In the genomic region with DNA sequence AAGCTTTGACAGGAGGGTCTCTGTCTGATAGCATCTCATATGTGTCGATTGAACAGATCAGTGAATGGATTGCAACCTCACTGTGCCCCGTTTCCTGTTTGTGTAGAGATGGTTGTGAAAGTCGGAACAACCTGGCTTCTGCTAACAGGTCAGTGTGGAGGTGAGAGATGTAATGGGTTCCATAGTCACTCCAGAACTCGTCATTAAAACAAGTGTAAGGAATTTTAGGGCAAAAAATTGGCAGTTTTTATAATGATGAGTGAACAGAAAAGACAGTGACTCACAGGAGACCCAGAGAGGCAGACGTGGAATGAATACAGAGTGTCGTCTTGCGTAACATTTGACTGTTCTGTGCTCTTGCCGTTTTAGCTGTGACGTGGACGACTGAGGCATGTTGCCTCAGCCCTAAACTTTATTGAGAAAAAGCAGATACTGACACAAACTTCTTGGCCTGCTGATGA, we compare ENCODE assay signal across 8 mouse cellular contexts. TPM values are rescaled to one million over a fixed set of nuclear protein-coding genes. Genes with fewer than 3 reads are reported as not detected.
DNase-seq lines count a peak whose midpoint lies in the region; ATAC-seq and TF ChIP-seq lines count a peak whose summit lies in the region.

No protein-coding gene starts in this region.

- no peaks in the 10 kb centered on the region for H3K27me3 ChIP-seq in limb, embryonic 12.5 days
- H3K27me3 ChIP-seq in limb, embryonic 10.5 days (ENCODE audit: low read depth, poor library complexity, severe bottlenecking): no peaks in the 10 kb centered on the region
- no peaks in the 10 kb centered on the region for H3K27me3 ChIP-seq in forebrain, embryonic 13.5 days
- no peaks in the 10 kb centered on the region for H3K27me3 ChIP-seq in limb, embryonic 14.5 days (ENCODE audit: control insufficient read depth, insufficient read depth, low read length)
- H3K27me3 ChIP-seq in midbrain, postnatal 0 days (ENCODE audit: insufficient read depth, low read length): no peaks in the 10 kb centered on the region

- H3K36me3 ChIP-seq in limb, embryonic 12.5 days: no peaks in the 10 kb centered on the region
- H3K36me3 ChIP-seq in limb, embryonic 10.5 days: no peaks in the 10 kb centered on the region
- no peaks in the 10 kb centered on the region for H3K36me3 ChIP-seq in forebrain, embryonic 13.5 days (ENCODE audit: poor library complexity, severe bottlenecking)
- no peaks in the 10 kb centered on the region for H3K36me3 ChIP-seq in limb, embryonic 14.5 days (ENCODE audit: control insufficient read depth, insufficient read depth, low read length)
- no peaks in the 10 kb centered on the region for H3K36me3 ChIP-seq in midbrain, postnatal 0 days (ENCODE audit: insufficient read depth, low read length)

- DNase-seq in limb, embryonic 10.5 days (ENCODE audit: low spot score): no peak
- DNase-seq in adrenal gland, postnatal 10 days: peak; percentile 37
- no peak for DNase-seq in limb, embryonic 14.5 days (ENCODE audit: low spot score)
- no peak for DNase-seq in midbrain, postnatal 0 days (ENCODE audit: low spot score)
- no peak for DNase-seq in ovary, postnatal 36 days (ENCODE audit: low spot score)
- DNase-seq in retina, embryonic 14.5 days (ENCODE audit: low spot score): no peak

- no peaks in the 10 kb centered on the region for H3K9me3 ChIP-seq in limb, embryonic 12.5 days
- H3K9me3 ChIP-seq in limb, embryonic 10.5 days (replicated peaks): no peaks in the 10 kb centered on the region
- H3K9me3 ChIP-seq in forebrain, embryonic 13.5 days (replicated peaks): no peaks in the 10 kb centered on the region
- no peaks in the 10 kb centered on the region for H3K9me3 ChIP-seq in limb, embryonic 14.5 days (ENCODE audit: control insufficient read depth, low read length)
- H3K9me3 ChIP-seq in midbrain, postnatal 0 days (ENCODE audit: low read length): no peaks in the 10 kb centered on the region

- H3K27ac ChIP-seq in limb, embryonic 12.5 days: no peak overlapping the region
- H3K27ac ChIP-seq in limb, embryonic 10.5 days: no peak overlapping the region
- H3K27ac ChIP-seq in forebrain, embryonic 13.5 days: no peak overlapping the region
- H3K27ac ChIP-seq in limb, embryonic 14.5 days (replicated peaks; ENCODE audit: low read depth, low read length): no peak overlapping the region
- no peak overlapping the region for H3K27ac ChIP-seq in midbrain, postnatal 0 days (ENCODE audit: low read depth, low read length)

- H3K4me1 ChIP-seq in limb, embryonic 12.5 days (replicated peaks): peaks cover 8% of the 10 kb centered on the region
- H3K4me1 ChIP-seq in limb, embryonic 10.5 days: peaks cover 6% of the 10 kb centered on the region
- H3K4me1 ChIP-seq in forebrain, embryonic 13.5 days: peaks cover 33% of the 10 kb centered on the region
- no peaks in the 10 kb centered on the region for H3K4me1 ChIP-seq in limb, embryonic 14.5 days (ENCODE audit: control insufficient read depth, insufficient read depth, low read length)
- peaks cover 11% of the 10 kb centered on the region; the same call in 1 of the 2 replicates for H3K4me1 ChIP-seq in midbrain, postnatal 0 days (ENCODE audit: insufficient read depth, low read length)

- no peak for TF ChIP-seq CTCF in midbrain, postnatal 0 days (IDR thresholded peaks at IDR 0.05)

- peak overlapping the region; percentile 65; the same call in 1 of the 2 replicates for H3K4me2 ChIP-seq in limb, embryonic 12.5 days
- peak overlapping the region; percentile 59 for H3K4me2 ChIP-seq in forebrain, embryonic 13.5 days
- H3K4me2 ChIP-seq in limb, embryonic 14.5 days (replicated peaks; ENCODE audit: low read depth, low read length, severe bottlenecking): peak overlapping the region; percentile 76; the same call in 1 of the 2 replicates
- peak overlapping the region; percentile 55 for H3K4me2 ChIP-seq in midbrain, postnatal 0 days (ENCODE audit: low read depth, low read length, poor library complexity, severe bottlenecking)

- WGBS in limb, embryonic 12.5 days: 65% methylated on average over 10 of the region's 10 CpGs
- WGBS in limb, embryonic 10.5 days: 77% methylated on average over 10 of the region's 10 CpGs
- 76% methylated on average over 10 of the region's 10 CpGs for WGBS in forebrain, embryonic 13.5 days
- WGBS in limb, embryonic 14.5 days: 58% methylated on average over 10 of the region's 10 CpGs
- 54% methylated on average over 10 of the region's 10 CpGs for WGBS in midbrain, postnatal 0 days

- no peak for TF ChIP-seq POLR2A in limb, embryonic 14.5 days (IDR thresholded peaks at IDR 0.05; ENCODE audit: borderline replicate concordance, extremely low read depth, insufficient read depth, insufficient read length)

- H3K4me3 ChIP-seq in limb, embryonic 12.5 days (replicated peaks): no peak overlapping the region
- H3K4me3 ChIP-seq in limb, embryonic 10.5 days: no peak overlapping the region
- H3K4me3 ChIP-seq in forebrain, embryonic 13.5 days: peak overlapping the region; percentile 85
- H3K4me3 ChIP-seq in limb, embryonic 14.5 days (replicated peaks; ENCODE audit: low read length): no peak overlapping the region
- peak overlapping the region; percentile 97 for H3K4me3 ChIP-seq in midbrain, postnatal 0 days (ENCODE audit: low read depth, low read length)

- H3K9ac ChIP-seq in limb, embryonic 12.5 days (replicated peaks): no peak overlapping the region
- H3K9ac ChIP-seq in forebrain, embryonic 13.5 days: 0 out of 2 replicates have a peak overlapping the region, but pooled peaks have one; percentile 47
- no peak overlapping the region for H3K9ac ChIP-seq in limb, embryonic 14.5 days (ENCODE audit: low read depth, low read length, severe bottlenecking)
- peak overlapping the region; percentile 46; the same call in 1 of the 2 replicates for H3K9ac ChIP-seq in midbrain, postnatal 0 days (replicated peaks; ENCODE audit: low read length, poor library complexity, severe bottlenecking)

- no peak for ATAC-seq in limb, embryonic 12.5 days (ENCODE audit: insufficient number of reproducible peaks, insufficient read depth, low FRiP score, low TSS enrichment, low read depth)
- ATAC-seq in forebrain, embryonic 13.5 days: no peak
- no peak for ATAC-seq in limb, embryonic 14.5 days (ENCODE audit: low FRiP score, low read depth)
- no peak for ATAC-seq in midbrain, postnatal 0 days (ENCODE audit: low FRiP score)

RNA-seq across cellular contexts. Expression of a gene that starts 1.6 kb away (rescaled TPM):
- 22.8 and 23.0 TPM in 2 replicates for polyA plus RNA-seq in limb, embryonic 12.5 days (2016; fragmentation: Nextera tagmentation; extraction: Ambion mirVana)
- polyA plus RNA-seq in limb, embryonic 10.5 days (2016; fragmentation: Nextera tagmentation; extraction: Ambion mirVana): 15.7 and 21.7 TPM in 2 replicates
- total RNA-seq in adrenal gland, postnatal 10 days (2021): 10 to 100 TPM; 32.3 to 40.9 TPM
- polyA plus RNA-seq in forebrain, embryonic 13.5 days (2015; fragmentation: Nextera tagmentation; extraction: Ambion mirVana): 39.4 and 40.6 TPM in 2 replicates
- 35.2 and 36.4 TPM in 2 replicates for polyA plus RNA-seq in limb, embryonic 14.5 days (2012; rRNA removed)
- 35.4 and 37.3 TPM in 2 replicates for polyA plus RNA-seq in limb, embryonic 14.5 days (2014; fragmentation: Nextera tagmentation; extraction: Ambion mirVana)
- total RNA-seq in midbrain, postnatal 0 days (2014; rRNA removed): 37.3 and 55.5 TPM in 2 replicates
- polyA plus RNA-seq in midbrain, postnatal 0 days (2015; fragmentation: Nextera tagmentation; extraction: Ambion mirVana): 54.3 and 58.3 TPM in 2 replicates

RNA-seq across cellular contexts. Expression of a gene that starts 19.4 kb away (rescaled TPM):
- 50.1 and 51.2 TPM in 2 replicates for polyA plus RNA-seq in limb, embryonic 12.5 days (2016; fragmentation: Nextera tagmentation; extraction: Ambion mirVana)
- polyA plus RNA-seq in limb, embryonic 10.5 days (2016; fragmentation: Nextera tagmentation; extraction: Ambion mirVana): 51.3 and 53.6 TPM in 2 replicates
- 10 to 100 TPM; 31.6 to 37.2 TPM for total RNA-seq in adrenal gland, postnatal 10 days (2021)
- polyA plus RNA-seq in forebrain, embryonic 13.5 days (2015; fragmentation: Nextera tagmentation; extraction: Ambion mirVana): 56.4 and 57.3 TPM in 2 replicates
- 17.3 and 20.7 TPM in 2 replicates for polyA plus RNA-seq in limb, embryonic 14.5 days (2012; rRNA removed)
- 49.2 and 50.7 TPM in 2 replicates for polyA plus RNA-seq in limb, embryonic 14.5 days (2014; fragmentation: Nextera tagmentation; extraction: Ambion mirVana)
- 20.6 and 31.1 TPM in 2 replicates for total RNA-seq in midbrain, postnatal 0 days (2014; rRNA removed)
- 35.5 and 39.6 TPM in 2 replicates for polyA plus RNA-seq in midbrain, postnatal 0 days (2015; fragmentation: Nextera tagmentation; extraction: Ambion mirVana)

Comparison
In these comparisons a context has a peak if more than half of its experiments do, and no peak if none do; other contexts are left out.
1. H3K4me3 ChIP-seq: peak in forebrain, embryonic 13.5 days (single experiment) and midbrain, postnatal 0 days (single experiment); none in limb, embryonic 12.5 days (single experiment), limb, embryonic 10.5 days (single experiment) and limb, embryonic 14.5 days (single experiment).
2. H3K9ac ChIP-seq: peak in forebrain, embryonic 13.5 days (single experiment) and midbrain, postnatal 0 days (single experiment); none in limb, embryonic 12.5 days (single experiment) and limb, embryonic 14.5 days (single experiment).
3. Peak in every context shown above with its lines, with median percentiles within 50 percentile points of each other: H3K4me2 ChIP-seq.